Mouse (Mus musculus) T-helper 1 cell (primary cell): ENCODE measurements around the gene Spocd1.
"Not testable (repeated sequence)": the region's sequence is repeated elsewhere in the genome, so short reads cannot be mapped to it uniquely, and the experiment has no call there.

Experiments used
- in situ Hi-C: fragments of 300-600 bp; cut with MboI, MseI; formaldehyde crosslinking; loops from one replicate; pipeline ENCODE4 v1.15.1; 2025; ENCODE audit warnings: high pct_unique_total_duplicates

Gene Spocd1

GRCm38 (mm10) chr4:129928949-129929348 is at the start of gene Spocd1:
TSS of gene Spocd1 (plus strand) at chr4:129929249.
- in situ Hi-C loops, result loop anchor here (10.0 kb wide), 1 partner anchor 74 kb away; no protein-coding TSS in a partner anchor

DNA sequence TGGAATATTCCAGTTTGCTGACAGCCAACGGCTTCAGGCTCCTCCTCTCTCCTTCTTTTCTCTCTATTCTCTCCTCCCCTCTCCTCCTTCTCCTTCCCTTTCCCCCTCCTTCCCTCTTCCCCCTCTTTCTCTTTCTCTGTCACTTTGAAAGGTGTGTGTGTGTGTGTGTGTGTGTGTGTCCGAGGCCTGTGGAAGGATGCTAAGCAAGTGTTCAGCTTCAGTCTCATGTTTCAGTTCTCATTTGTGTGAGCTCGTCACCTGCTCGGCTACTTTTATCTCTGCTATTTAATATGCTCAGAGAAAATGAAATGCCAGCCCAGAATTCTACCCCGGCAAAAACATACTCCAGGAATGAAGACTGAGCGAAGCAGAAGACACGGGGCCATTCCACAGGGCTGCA is 48.4 kb upstream of the Spocd1 start:
- in situ Hi-C loops, result no loop called here

DNA sequence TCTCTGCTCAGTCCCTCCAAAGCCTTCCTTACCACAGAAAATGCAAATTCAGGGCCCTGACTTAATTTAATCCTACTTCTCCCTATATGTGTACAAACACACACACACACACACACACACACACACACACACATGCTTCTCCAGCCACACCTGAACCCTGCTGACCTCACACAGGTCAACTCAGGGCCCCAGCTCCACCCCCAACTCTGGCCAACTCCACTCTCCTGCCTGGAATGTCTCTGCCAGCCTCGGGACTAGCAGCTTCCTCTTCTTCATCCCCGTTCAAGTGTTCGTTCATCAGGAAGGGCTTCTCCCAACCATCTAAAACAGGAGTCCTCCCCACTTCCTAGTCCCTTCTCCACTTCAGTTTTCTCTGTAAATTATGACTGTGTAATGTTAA is 47.4 kb upstream of the Spocd1 start:
- in situ Hi-C loops, result no loop called here

GRCm38 (mm10) chr4:129882555-129883293 is 46.3 kb upstream of the Spocd1 start:
- in situ Hi-C loops, result no loop called here

DNA sequence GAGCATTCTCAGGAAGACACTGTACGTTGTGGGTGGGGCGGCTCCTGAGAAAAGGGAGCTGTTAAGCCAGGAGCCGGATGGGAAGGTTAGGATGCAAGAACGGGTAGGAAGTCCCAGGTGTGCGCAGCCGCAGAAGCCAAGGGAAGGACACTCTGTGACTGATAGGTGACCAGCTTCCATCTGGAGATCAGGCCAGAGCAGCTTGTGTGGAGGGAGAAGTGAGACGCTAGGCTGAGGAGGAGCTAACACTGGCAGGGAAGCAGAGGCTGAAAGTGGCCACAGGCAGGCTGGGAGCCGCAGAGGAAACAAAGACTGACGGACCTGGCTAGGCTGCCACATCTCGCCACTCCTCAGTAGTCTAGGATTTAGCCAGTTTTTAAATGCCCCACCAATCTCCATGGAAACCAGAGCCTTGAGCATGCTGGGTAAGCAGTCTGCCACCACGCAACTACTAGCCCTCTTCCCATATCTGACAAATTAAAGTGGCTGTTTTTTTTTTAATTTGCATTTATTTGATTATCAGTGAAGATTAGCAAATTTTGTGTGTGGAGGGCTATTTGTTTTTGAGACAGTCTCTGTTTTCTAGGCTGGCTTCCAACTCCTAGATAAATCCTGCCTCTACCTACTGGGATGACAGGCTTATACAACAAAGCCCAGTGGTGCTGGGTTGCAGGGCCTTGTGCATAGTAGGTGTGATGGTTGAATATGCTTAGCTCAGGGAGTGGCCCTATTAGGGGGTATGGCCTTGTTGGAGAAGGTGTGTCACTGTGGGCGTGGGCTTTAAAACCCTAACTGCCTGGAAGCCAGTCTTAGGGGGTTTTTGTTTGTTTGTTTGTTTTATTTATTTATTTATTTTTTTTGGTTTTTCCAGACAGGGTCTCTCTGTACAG is 44.8 kb upstream of the Spocd1 start:
- in situ Hi-C loops, result no loop called here

- in situ Hi-C loops, result no loop called here
These were observed 39.4 kb upstream of the Spocd1 start for GRCm38 (mm10) chr4:129889661-129890060.

DNA sequence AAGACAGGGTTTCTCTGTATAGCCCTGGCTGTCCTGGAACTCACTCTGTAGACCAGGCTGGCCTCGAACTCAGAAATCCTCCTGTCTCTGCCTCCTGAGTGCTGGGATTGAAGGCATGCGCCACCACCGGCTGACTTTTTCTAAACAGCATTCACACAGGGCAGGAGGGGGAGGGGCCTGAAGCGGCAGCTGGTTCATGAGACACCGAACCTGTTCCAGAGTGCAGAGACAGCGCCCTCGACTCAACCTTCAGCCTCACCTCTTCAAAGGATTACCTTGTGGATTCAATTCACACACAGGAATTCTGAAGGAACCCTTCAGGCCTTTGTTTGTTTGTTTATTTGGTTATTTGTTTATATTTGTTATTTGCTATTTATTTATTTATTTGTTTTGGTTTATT is 39.0 kb upstream of the Spocd1 start:
- in situ Hi-C loops, result no loop called here

GRCm38 (mm10) chr4:129894861-129895260 is 34.2 kb upstream of the Spocd1 start:
- in situ Hi-C loops, result no loop called here

DNA sequence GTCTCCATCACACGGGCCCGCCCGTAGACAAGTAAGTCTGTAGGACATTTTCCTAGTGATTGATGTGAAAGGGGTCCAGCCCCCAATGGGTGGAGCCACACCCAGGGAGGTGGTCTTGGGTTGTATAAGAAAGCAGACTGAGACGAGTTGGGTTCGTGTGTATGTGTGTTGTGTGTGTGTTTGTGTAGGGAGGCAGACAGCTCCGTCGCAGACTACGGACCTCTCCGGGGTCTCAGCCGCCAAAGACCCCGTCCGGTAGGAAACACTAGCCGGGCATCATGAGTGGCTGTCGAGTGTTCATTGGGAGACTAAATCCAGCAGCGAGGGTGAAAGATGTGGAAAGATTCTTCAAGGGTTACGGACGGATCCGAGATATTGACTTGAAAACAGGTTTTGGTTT is 30.2 kb upstream of the Spocd1 start:
- in situ Hi-C loops, result not testable (repeated sequence)

- in situ Hi-C loops, result no loop called here
These were observed 26.7 kb upstream of the Spocd1 start for GRCm38 (mm10) chr4:129902394-129902793.

- in situ Hi-C loops, result no loop called here
These were observed 25.5 kb upstream of the Spocd1 start for GRCm38 (mm10) chr4:129903577-129903976.

DNA sequence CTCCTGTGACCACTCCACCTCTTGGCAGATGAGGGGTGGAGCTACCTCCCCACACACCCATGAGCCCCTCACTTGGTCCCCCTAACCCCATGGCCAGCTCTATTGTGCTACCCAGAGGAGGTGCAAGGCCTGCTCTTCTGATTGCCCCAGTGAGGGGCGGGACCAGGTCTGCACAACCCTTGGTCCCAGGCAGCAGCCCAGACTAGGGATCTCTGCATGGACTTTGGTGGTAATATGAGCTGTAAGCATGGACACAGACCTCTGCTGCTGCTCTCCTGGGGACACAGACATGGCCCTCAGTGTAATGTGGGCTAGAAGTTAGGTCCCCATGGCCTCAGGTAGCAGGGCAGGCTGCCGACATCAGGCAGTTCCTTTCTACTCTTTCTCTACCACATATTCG is 24.0 kb upstream of the Spocd1 start:
- in situ Hi-C loops, result no loop called here

GRCm38 (mm10) chr4:129906016-129906415 is 23.0 kb upstream of the Spocd1 start:
- in situ Hi-C loops, result no loop called here

- in situ Hi-C loops, result no loop called here
These were observed 20.2 kb upstream of the Spocd1 start for GRCm38 (mm10) chr4:129908836-129909235.

GRCm38 (mm10) chr4:129909261-129909731 is 19.8 kb upstream of the Spocd1 start:
- in situ Hi-C loops, result no loop called here

DNA sequence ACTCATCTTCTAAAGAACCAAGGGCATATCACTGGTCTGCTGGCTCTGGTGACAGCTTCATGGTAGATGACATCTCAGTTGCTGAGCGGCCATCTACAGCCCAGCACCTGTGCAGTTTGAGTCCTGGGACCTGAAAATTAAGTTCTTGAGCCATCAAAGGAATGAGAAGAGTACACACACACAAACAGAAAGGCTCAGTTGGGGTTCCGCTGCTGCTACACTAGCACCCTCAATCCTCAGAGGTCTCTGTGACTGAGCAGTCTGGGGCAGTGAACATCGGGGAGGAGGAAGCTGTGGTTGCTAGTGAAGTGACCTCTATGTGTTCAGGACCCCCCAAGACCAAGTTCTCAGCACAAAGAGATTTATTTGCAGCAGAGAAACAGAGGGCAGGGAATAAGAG is 16.1 kb upstream of the Spocd1 start:
- in situ Hi-C loops, result no loop called here

- in situ Hi-C loops, result no loop called here
These were observed 15.0 kb upstream of the Spocd1 start for GRCm38 (mm10) chr4:129913761-129914644.

- in situ Hi-C loops, result no loop called here
These were observed 14.4 kb upstream of the Spocd1 start for GRCm38 (mm10) chr4:129914686-129915085.

GRCm38 (mm10) chr4:129915349-129915988 is 13.6 kb upstream of the Spocd1 start:
- in situ Hi-C loops, result no loop called here

GRCm38 (mm10) chr4:129916159-129916558 is 12.9 kb upstream of the Spocd1 start:
- in situ Hi-C loops, result no loop called here

GRCm38 (mm10) chr4:129917016-129917603 is 11.9 kb upstream of the Spocd1 start:
- in situ Hi-C loops, result no loop called here
